Mouse (Mus musculus): ENCODE data around the gene Man1a. TPM values are rescaled to one million over a fixed set of nuclear protein-coding genes. Genes with fewer than 3 reads are reported as not detected.

Gene Man1a
- polyA plus RNA-seq, 1 experiment from 2014 or later = 1.2 TPM

DNA sequence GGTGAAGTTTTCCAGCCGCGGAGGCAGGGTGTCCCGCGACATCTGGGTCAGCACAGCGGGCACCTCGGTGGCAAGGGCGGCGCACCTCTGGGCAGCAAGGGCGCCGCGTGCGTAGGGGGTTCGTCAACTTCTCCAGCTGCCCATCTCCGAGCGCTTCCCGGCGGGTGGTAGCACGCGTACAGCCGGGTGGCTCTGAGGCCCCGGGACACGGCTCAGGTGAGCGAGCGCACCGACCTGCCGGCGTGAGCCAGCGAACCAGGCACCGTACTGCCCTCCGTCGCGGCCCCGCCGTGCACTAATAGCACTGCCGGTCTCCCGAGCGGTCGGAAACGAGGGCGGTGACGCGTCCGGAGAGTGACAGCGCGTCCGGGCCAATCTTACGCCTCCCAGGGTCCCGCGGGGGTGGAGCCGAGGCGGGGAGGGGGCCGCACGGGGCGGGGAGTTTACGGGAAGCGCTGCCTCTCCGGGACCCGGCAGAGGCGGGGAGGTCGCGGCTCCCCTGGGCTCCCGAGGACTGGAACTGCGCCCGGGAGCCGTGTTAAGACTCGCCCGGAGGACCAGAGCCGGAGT, 883 bp downstream of the Man1a start:
- under 1% methylated on average over 68 of the region's 68 CpGs for WGBS
- Histone ChIP-seq H3K36me3 (ENCODE audit: poor library complexity, severe bottlenecking) (no peaks in the 10 kb centered on the region), H3K9me3 (replicated peaks) (no peaks in the 10 kb centered on the region), H3K4me1 (0 out of 2 replicates have a peak, but pooled peaks cover 6% of the 10 kb centered on the region), H3K27ac (no peak overlapping the region), H3K27me3 (peaks cover 33% of the 10 kb centered on the region), H3K4me2 (peak overlapping the region; percentile 100), H3K4me3 (peak overlapping the region; percentile 71), H3K9ac (peak overlapping the region; percentile 66)
- ATAC-seq = peak; percentile 98

DNA sequence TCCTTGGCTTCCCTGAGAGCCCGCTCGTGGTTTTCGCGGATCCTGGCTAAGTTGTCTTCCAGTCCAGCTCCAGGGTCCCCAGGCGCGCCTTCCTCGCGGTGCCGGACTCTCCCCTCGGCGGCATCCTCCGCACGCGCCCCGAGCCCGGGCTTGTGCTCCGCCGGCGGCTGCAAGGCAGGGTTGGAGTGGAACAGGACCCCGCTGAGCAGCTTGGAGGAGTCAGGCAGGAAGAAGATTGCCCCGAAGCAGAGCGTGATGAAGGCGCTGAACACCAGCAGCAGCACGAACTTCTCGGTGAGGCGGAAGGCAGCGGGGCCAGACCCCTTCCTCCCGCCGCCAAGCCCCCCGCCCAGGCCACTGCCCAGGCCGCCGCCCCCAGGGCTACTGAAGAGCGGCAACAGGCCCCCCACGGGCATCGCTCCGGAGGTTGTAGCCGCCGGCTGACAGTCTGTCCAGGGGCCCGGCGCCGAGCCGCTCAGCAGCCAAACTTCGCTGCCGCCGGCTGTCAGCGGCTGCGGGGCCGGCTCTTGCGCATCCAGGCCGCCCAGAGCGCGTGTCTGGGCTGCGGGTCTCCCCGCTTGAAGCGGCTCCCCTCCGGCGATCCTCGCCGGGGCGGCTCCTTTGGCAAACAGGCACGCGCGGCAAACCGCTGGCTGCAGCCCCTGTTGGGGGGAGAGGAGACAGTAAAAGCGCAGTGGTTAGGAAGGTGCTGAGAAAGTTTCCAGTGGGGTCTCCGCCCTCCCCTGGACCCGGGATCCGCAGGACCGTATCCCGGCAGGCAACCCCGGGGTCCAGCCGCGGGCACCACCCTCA, 1.6 kb downstream of the Man1a start:
- Histone ChIP-seq H3K27me3 (peaks cover 33% of the 10 kb centered on the region), H3K9ac (peak overlapping the region; percentile 66), H3K4me2 (peak overlapping the region; percentile 100), H3K36me3 (ENCODE audit: poor library complexity, severe bottlenecking) (no peaks in the 10 kb centered on the region), H3K27ac (no peak overlapping the region), H3K9me3 (replicated peaks) (no peaks in the 10 kb centered on the region), H3K4me3 (peak overlapping the region; percentile 71), H3K4me1 (0 out of 2 replicates have a peak, but pooled peaks cover 6% of the 10 kb centered on the region)
- ATAC-seq = peak; percentile 61
- WGBS = under 1% methylated on average over 55 of the region's 73 CpGs

DNA sequence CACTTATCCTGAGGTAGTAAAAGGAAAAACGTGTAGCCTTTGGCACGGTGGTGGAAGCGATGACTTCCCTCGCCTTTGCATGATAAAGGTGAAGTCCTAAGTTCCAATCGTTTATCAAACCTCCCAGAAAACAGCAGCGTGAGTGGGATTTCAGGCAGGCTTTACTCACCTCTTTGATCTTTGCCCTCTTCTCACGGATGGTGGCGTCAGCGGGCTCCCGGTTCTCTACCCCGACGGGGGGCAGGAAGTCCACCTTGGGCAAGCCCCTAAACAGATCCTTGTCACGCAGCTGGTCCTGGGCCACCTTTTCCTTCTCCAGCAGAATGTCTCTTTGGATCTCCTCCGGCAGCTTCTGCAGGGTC, 2.2 kb downstream of the Man1a start:
- Histone ChIP-seq H3K27me3 (peaks cover 33% of the 10 kb centered on the region), H3K9me3 (replicated peaks) (no peaks in the 10 kb centered on the region), H3K4me3 (peak overlapping the region; percentile 71), H3K36me3 (ENCODE audit: poor library complexity, severe bottlenecking) (no peaks in the 10 kb centered on the region), H3K27ac (no peak overlapping the region), H3K9ac (peak overlapping the region; percentile 66), H3K4me1 (0 out of 2 replicates have a peak, but pooled peaks cover 6% of the 10 kb centered on the region), H3K4me2 (peak overlapping the region; percentile 100)
- WGBS = 3% methylated on average over 14 of the region's 14 CpGs
- ATAC-seq = no peak

DNA sequence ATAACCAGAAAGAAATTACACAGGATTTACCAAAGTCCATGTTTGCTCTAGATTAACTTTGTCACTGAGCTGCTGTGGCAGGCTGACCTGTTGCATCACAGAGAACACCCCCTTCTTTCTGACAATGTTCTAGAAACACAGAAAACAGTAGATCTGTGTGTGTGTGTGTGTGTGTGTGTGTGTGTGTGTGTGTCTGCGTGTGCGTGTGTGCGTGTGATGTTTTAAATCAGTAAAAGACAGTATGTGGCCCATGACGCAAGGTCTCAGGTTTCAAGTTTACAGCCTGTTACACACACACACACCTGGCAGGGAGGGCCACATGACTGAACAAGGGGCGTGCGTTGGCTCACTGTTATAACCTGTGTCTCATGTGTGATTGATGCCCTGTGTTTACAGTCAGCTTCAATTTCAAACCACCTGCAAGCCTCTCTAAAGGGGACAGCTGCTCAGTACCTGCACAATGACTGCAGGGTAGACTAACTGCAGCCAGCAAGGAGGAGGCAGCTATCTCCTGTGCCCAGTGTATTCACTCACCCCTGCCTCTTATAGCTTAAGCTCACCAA, 2.7 kb downstream of the Man1a start:
- no peaks in the 10 kb centered on the region for H3K9me3 ChIP-seq (replicated peaks)
- 80% methylated on average over 6 of the region's 6 CpGs for WGBS
- peaks cover 33% of the 10 kb centered on the region for H3K27me3 ChIP-seq
- H3K4me3 ChIP-seq = peak overlapping the region; percentile 71
- no peak overlapping the region for H3K9ac ChIP-seq
- H3K27ac ChIP-seq = no peak overlapping the region
- 0 out of 2 replicates have a peak, but pooled peaks cover 6% of the 10 kb centered on the region for H3K4me1 ChIP-seq
- no peaks in the 10 kb centered on the region for H3K36me3 ChIP-seq (ENCODE audit: poor library complexity, severe bottlenecking)
- H3K4me2 ChIP-seq = peak overlapping the region; percentile 100
- no peak for ATAC-seq

DNA sequence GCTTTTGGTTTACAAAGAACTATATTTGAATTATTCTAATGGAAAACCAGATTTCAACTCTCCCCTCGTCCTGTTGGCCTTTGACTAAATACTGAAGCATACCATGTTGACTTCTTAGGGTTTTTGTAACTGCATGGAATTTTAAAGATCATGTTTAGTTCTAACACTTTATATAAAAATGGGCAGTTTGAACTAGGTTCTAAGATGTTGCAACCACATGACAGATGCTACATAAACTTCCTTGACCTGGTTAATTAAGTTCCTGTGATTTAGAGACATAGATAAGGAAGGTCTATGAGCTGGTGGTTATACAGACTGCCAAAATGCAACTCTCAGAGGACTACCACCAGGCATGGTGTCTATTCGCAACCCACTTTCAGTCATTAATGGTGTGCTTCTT, 4.1 kb downstream of the Man1a start:
- no peak overlapping the region for H3K4me3 ChIP-seq
- H3K9me3 ChIP-seq (replicated peaks) = no peaks in the 10 kb centered on the region
- H3K27me3 ChIP-seq = peaks cover 29% of the 10 kb centered on the region
- H3K4me2 ChIP-seq = no peak overlapping the region; the same call in 1 of the 2 replicates
- 90% methylated on average over 2 of the region's 2 CpGs for WGBS
- no peaks in the 10 kb centered on the region for H3K36me3 ChIP-seq (ENCODE audit: poor library complexity, severe bottlenecking)
- H3K4me1 ChIP-seq = 0 out of 2 replicates have a peak, but pooled peaks cover 6% of the 10 kb centered on the region
- no peak for ATAC-seq
- no peak overlapping the region for H3K9ac ChIP-seq
- no peak overlapping the region for H3K27ac ChIP-seq

DNA sequence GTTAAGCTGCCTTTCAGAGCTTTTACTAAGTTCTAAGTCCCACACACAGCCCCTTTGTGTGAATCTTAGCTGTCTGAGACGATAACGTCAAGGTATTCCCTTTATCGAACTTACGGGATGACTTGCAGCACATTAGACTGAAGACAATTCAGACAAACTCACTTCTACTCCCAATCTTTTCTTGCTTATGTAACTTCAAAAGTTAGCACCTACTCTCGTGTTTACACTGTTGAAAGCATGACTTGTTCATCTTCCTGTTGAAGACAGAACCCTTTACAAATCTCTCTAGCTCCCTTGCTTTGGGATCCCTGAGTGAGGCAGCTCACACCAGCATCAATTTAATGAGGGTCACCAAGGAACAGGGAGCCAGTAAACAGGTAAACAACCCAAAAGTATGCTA, 5.9 kb downstream of the Man1a start:
- H3K36me3 ChIP-seq (ENCODE audit: poor library complexity, severe bottlenecking) = no peaks in the 10 kb centered on the region
- no peaks in the 10 kb centered on the region for H3K9me3 ChIP-seq (replicated peaks)
- WGBS = 84% methylated on average over 5 of the region's 5 CpGs

DNA sequence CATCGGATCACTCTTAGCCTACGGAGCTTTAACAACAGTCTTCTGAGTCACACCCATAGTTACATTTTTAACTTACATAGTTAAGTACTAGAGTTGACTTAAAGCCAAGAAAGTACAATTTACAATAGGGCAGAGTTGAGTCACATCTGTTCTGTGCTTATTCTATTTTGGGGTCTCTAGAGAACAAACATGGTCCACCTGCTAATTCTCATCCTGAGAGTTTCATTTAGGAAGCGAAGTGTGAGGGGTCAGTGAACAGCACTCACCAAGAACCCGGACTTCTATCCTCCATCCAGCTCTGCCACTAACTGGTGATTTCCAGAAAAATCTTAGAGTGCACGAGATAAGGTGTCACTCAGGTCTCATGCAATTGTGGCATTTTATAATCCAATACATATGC, 7.0 kb downstream of the Man1a start:
- Histone ChIP-seq H3K9ac (no peak overlapping the region), H3K4me3 (no peak overlapping the region), H3K27ac (no peak overlapping the region), H3K27me3 (peaks cover 19% of the 10 kb centered on the region), H3K4me2 (no peak overlapping the region), H3K4me1 (0 out of 2 replicates have a peak, but pooled peaks cover 6% of the 10 kb centered on the region), H3K9me3 (replicated peaks) (no peaks in the 10 kb centered on the region), H3K36me3 (ENCODE audit: poor library complexity, severe bottlenecking) (no peaks in the 10 kb centered on the region)
- WGBS = 95% methylated on average over 5 of the region's 5 CpGs
- no peak for ATAC-seq

More for the DNA sequence above, 5.9 kb downstream of the Man1a start:
- H3K27me3 ChIP-seq = peaks cover 20% of the 10 kb centered on the region
- no peak for ATAC-seq
- H3K4me2 ChIP-seq = no peak overlapping the region
- no peak overlapping the region for H3K4me3 ChIP-seq
- 0 out of 2 replicates have a peak, but pooled peaks cover 6% of the 10 kb centered on the region for H3K4me1 ChIP-seq
- H3K9ac ChIP-seq = no peak overlapping the region
- H3K27ac ChIP-seq = no peak overlapping the region

DNA sequence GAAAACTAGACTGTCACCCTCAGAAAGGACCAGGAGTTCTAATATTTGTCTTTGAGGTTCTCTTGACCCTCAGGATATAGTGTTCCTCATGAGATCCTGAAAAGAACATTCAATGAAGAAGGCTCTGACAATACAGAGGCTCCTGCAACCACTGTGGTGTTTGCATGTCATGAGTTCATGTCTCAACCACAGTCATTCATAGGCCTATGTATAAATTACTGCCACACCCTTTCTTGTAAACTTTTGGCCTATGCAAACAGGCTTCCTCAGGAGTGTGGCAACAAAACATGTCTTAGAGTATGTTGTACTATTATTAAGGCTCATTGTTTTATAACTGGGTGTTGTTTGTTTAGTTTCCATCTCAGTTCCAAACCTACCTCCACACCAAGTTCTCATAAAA, 9.7 kb downstream of the Man1a start:
- no peak overlapping the region for H3K4me2 ChIP-seq
- no peak overlapping the region for H3K9ac ChIP-seq
- H3K36me3 ChIP-seq (ENCODE audit: poor library complexity, severe bottlenecking) = no peaks in the 10 kb centered on the region
- no peak for ATAC-seq
- H3K4me1 ChIP-seq = no peaks in the 10 kb centered on the region
- no peak overlapping the region for H3K4me3 ChIP-seq
- H3K27ac ChIP-seq = no peak overlapping the region
- no peaks in the 10 kb centered on the region for H3K9me3 ChIP-seq (replicated peaks)
- H3K27me3 ChIP-seq = no peaks in the 10 kb centered on the region

DNA sequence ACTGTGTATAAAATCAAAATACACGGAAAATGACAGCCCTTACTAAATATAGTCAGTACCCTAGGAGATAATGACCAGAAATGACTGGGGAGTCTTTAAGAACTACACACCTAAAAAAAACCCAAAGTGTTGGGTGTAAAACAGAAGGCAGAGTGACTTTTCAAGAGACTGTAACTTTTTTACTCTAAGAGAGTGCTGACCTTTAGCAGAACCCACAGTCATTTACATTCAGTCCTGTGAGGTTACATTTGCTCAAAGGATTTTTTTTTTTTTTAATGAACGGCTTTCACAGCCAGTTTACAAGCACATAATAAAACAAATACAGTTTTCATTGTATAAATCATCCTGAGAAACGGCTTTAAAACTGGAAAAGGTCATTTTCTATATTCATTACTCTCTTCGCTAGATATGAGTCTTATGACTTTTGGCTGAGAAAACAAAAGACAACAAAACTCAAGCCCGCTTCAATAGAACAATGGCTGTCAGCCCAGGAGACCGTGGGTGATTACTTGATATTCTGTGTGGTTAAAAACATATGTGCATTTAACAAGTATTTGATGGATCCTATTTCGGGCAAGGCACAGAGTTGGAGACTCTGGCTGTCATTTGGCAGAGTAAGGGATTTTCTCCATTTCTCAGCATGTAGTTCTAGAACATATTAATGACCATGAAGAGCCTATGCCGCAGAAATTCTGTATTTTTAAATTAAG, 12.7 kb downstream of the Man1a start:
- WGBS = 70% methylated on average over 8 of the region's 8 CpGs
- no peak overlapping the region for H3K27ac ChIP-seq
- no peaks in the 10 kb centered on the region for H3K27me3 ChIP-seq
- H3K4me2 ChIP-seq = no peak overlapping the region
- no peaks in the 10 kb centered on the region for H3K36me3 ChIP-seq (ENCODE audit: poor library complexity, severe bottlenecking)
- H3K4me1 ChIP-seq = no peaks in the 10 kb centered on the region
- no peak for ATAC-seq
- H3K4me3 ChIP-seq = no peak overlapping the region
- H3K9ac ChIP-seq = no peak overlapping the region
- H3K9me3 ChIP-seq (replicated peaks) = no peaks in the 10 kb centered on the region

DNA sequence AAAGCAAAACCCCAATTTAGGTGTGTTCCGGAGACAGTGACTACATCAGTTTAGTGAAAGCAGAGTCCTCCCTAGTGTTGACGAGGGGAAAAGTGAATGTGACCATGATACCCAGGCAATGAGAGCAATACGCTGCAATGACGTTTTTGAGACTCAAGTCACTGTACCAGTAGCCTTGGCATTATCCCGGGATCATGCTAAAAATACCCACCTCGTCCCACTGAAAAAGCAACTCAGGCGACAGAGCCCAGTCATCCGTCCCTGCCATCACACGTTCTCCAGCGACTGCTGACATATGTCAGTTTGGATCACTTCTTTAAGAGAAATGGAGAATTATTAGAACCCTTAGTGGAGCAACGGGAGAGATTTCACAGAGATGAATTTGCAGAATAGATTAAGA, 13.6 kb downstream of the Man1a start:
- Histone ChIP-seq H3K27ac (no peak overlapping the region), H3K27me3 (no peaks in the 10 kb centered on the region), H3K36me3 (ENCODE audit: poor library complexity, severe bottlenecking) (no peaks in the 10 kb centered on the region), H3K9me3 (replicated peaks) (no peaks in the 10 kb centered on the region), H3K4me3 (no peak overlapping the region), H3K4me1 (no peaks in the 10 kb centered on the region), H3K4me2 (no peak overlapping the region), H3K9ac (no peak overlapping the region)
- WGBS = 90% methylated on average over 11 of the region's 11 CpGs
- no peak for ATAC-seq

DNA sequence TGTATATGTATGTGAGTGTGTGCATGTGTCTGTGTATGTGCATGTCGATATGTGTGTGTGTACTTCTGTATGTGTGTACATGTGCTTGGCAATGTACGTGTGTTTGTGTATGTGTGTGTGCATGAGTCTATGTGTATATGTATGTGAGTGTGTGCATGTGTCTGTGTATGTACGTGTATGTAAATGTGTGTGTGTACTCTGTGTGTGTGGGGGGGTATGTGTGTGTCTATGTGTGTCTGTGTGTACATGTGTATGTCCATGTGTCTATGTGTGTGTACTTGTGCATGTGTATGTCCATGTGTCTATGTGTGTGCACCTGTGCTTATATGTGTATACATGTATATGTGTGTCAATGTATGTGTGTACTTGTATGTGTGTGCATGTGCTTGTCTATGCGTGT, 15.2 kb downstream of the Man1a start:
- 95% methylated on average over 4 of the region's 4 CpGs for WGBS
- Histone ChIP-seq H3K9me3 (replicated peaks) (no peaks in the 10 kb centered on the region), H3K27ac (no peak overlapping the region), H3K9ac (no peak overlapping the region), H3K27me3 (no peaks in the 10 kb centered on the region), H3K4me3 (no peak overlapping the region), H3K4me2 (no peak overlapping the region), H3K4me1 (no peaks in the 10 kb centered on the region), H3K36me3 (ENCODE audit: poor library complexity, severe bottlenecking) (no peaks in the 10 kb centered on the region)
- peak; percentile 36; the same call in 1 of the 2 replicates for ATAC-seq

DNA sequence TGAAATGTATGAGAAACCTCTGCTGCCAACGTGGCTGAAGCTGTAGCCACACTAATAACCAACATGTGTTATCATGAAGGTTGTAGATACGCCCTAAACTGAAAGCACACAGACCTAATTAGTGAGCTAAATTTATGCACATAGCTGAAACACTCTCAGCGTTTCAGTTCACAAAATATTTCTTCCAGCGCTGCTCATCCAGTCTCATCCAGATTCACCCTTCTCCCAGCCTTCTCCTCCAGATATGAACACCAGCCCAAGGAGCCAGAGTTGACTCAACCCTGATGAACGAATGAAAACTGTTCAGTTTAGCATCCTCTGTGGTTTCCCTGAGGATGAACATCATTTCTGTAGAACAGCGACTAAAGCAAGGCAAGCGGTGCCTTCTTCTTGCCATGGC, 15.8 kb downstream of the Man1a start:
- Histone ChIP-seq H3K9ac (no peak overlapping the region), H3K9me3 (replicated peaks) (no peaks in the 10 kb centered on the region), H3K4me3 (no peak overlapping the region), H3K27me3 (no peaks in the 10 kb centered on the region), H3K36me3 (ENCODE audit: poor library complexity, severe bottlenecking) (no peaks in the 10 kb centered on the region), H3K4me1 (no peaks in the 10 kb centered on the region), H3K4me2 (no peak overlapping the region), H3K27ac (no peak overlapping the region)
- 76% methylated on average over 7 of the region's 7 CpGs for WGBS
- ATAC-seq = no peak
